Mouse (Mus musculus) testis, adult 2 months (tissue): Measurements from ENCODE around the gene Lrsam1. TPM values are rescaled to one million over a fixed set of nuclear protein-coding genes. Genes with fewer than 3 reads are reported as not detected.

ENCODE experiments used
- H3K27ac ChIP-seq: fragments of 200-500 bp; 2 replicates; pipeline ENCODE4 v1.5.1; 2012; ENCODE audit warnings: low read depth, low read length; ENCODE audit not compliant: control insufficient read depth, insufficient read depth
- H3K27me3 ChIP-seq: fragments of 200-500 bp; 2 replicates; pipeline ENCODE4 v1.6.1; 2012; ENCODE audit warnings: mild to moderate bottlenecking, low read length, moderate library complexity; ENCODE audit not compliant: control insufficient read depth, insufficient read depth
- H3K36me3 ChIP-seq: fragments of 200-500 bp; 2 replicates; pipeline ENCODE4 v1.6.1; 2012; ENCODE audit warnings: mild to moderate bottlenecking, low read length; ENCODE audit not compliant: control insufficient read depth, insufficient read depth
- H3K4me1 ChIP-seq: fragments of 200-500 bp; 2 replicates; pipeline ENCODE4 v1.6.1; 2012; ENCODE audit warnings: low read length; ENCODE audit not compliant: control insufficient read depth, insufficient read depth
- H3K4me3 ChIP-seq: fragments of 200-500 bp; 2 replicates; pipeline ENCODE4 v1.5.1; 2012; ENCODE audit warnings: low read depth, mild to moderate bottlenecking, low read length, moderate library complexity, mixed read lengths; ENCODE audit not compliant: control insufficient read depth
- CTCF ChIP-seq: fragments of 200-500 bp; IDR thresholded peaks from 2 replicates; pipeline ENCODE4 v1.5.1; 2012; ENCODE audit warnings: low read depth, mild to moderate bottlenecking, inconsistent platforms, low read length, moderate library complexity; ENCODE audit not compliant: control insufficient read depth, insufficient read depth, insufficient replicate concordance
- POLR2A ChIP-seq: fragments of 200-500 bp; IDR thresholded peaks from 2 replicates; pipeline ENCODE4 v1.6.1; 2012; ENCODE audit warnings: low read depth, mild to moderate bottlenecking, inconsistent platforms, low read length, moderate library complexity; ENCODE audit not compliant: control insufficient read depth
- polyA plus RNA-seq: library from polyadenylated mRNA; depleted of rRNA; stranded (reverse); fragments of >200 nt; gene quantifications from 2 replicates; pipeline ENCODE4 v1.2.3, GENCODE M21; 2012

Lrsam1 gene
- polyA plus RNA-seq, 1 experiment, result 5.3 TPM

- Histone ChIP-seq H3K4me1 (peaks cover 3% of the 10 kb centered on the region; the same call in 1 of the 2 replicates), H3K27me3 (no peaks in the 10 kb centered on the region), H3K4me3 (no peak overlapping the region), H3K36me3 (no peaks in the 10 kb centered on the region), H3K27ac (peak overlapping the region; percentile 74; the same call in 1 of the 2 replicates)
- TF ChIP-seq CTCF, result no peak
- no peak for TF ChIP-seq POLR2A
Measured at GRCm38 (mm10) chr2:32914362-32914761, 47.1 kb downstream of the Lrsam1 start.

GRCm38 (mm10) chr2:32912210-32912804, 49.1 kb downstream of the Lrsam1 start:
- Histone ChIP-seq H3K36me3 (no peaks in the 10 kb centered on the region), H3K27ac (no peak overlapping the region), H3K4me1 (peaks cover 3% of the 10 kb centered on the region; the same call in 1 of the 2 replicates), H3K4me3 (no peak overlapping the region), H3K27me3 (no peaks in the 10 kb centered on the region)
- TF ChIP-seq CTCF (peak; percentile 100), POLR2A (no peak)

GRCm38 (mm10) chr2:32911639-32912182, 49.7 kb downstream of the Lrsam1 start:
- no peak overlapping the region for H3K27ac ChIP-seq
- H3K27me3 ChIP-seq, result no peaks in the 10 kb centered on the region
- no peak overlapping the region for H3K4me3 ChIP-seq
- H3K4me1 ChIP-seq, result peaks cover 3% of the 10 kb centered on the region; the same call in 1 of the 2 replicates
- no peaks in the 10 kb centered on the region for H3K36me3 ChIP-seq
- TF ChIP-seq POLR2A, result no peak
- TF ChIP-seq CTCF, result no peak

GRCm38 (mm10) chr2:32908796-32909195, 52.6 kb downstream of the Lrsam1 start:
- Histone ChIP-seq H3K27ac (no peak overlapping the region; the same call in 1 of the 2 replicates), H3K4me3 (no peak overlapping the region), H3K4me1 (peaks cover 3% of the 10 kb centered on the region; the same call in 1 of the 2 replicates), H3K36me3 (no peaks in the 10 kb centered on the region), H3K27me3 (no peaks in the 10 kb centered on the region)
- TF ChIP-seq POLR2A (no peak), CTCF (no peak)

GRCm38 (mm10) chr2:32908272-32908671, 53.1 kb downstream of the Lrsam1 start:
- H3K4me1 ChIP-seq, result peaks cover 3% of the 10 kb centered on the region; the same call in 1 of the 2 replicates
- H3K27me3 ChIP-seq, result no peaks in the 10 kb centered on the region
- no peaks in the 10 kb centered on the region for H3K36me3 ChIP-seq
- no peak for TF ChIP-seq POLR2A
- H3K4me3 ChIP-seq, result no peak overlapping the region
- no peak overlapping the region for H3K27ac ChIP-seq

GRCm38 (mm10) chr2:32907442-32907841, 54.0 kb downstream of the Lrsam1 start:
- no peaks in the 10 kb centered on the region for H3K36me3 ChIP-seq
- H3K27ac ChIP-seq, result no peak overlapping the region
- H3K27me3 ChIP-seq, result no peaks in the 10 kb centered on the region
- no peak overlapping the region for H3K4me3 ChIP-seq
- H3K4me1 ChIP-seq, result peaks cover 3% of the 10 kb centered on the region; the same call in 1 of the 2 replicates
- TF ChIP-seq POLR2A (no peak), CTCF (no peak)

GRCm38 (mm10) chr2:32905297-32905696, 56.1 kb downstream of the Lrsam1 start:
- no peaks in the 10 kb centered on the region for H3K36me3 ChIP-seq
- no peaks in the 10 kb centered on the region; the same call in 1 of the 2 replicates for H3K4me1 ChIP-seq
- H3K27me3 ChIP-seq, result no peaks in the 10 kb centered on the region
- no peak overlapping the region for H3K27ac ChIP-seq
- H3K4me3 ChIP-seq, result no peak overlapping the region
- TF ChIP-seq CTCF, result no peak
- no peak for TF ChIP-seq POLR2A
